Mouse (Mus musculus): ENCODE measurements around the gene Cfap99. TPM values are rescaled to one million over a fixed set of nuclear protein-coding genes. Genes with fewer than 3 reads are reported as not detected.

The Cfap99 gene
- total and polyA plus RNA-seq, 2 experiments = not detected

- Histone ChIP-seq H3K27me3 (ENCODE audit: control insufficient read depth, insufficient read depth, low read length) (no peaks in the 10 kb centered on the region), H3K27ac (replicated peaks; ENCODE audit: insufficient read depth, low read depth, low read length) (peak overlapping the region; percentile 64; the same call in 1 of the 2 replicates), H3K9ac (ENCODE audit: low read depth, low read length) (no peak overlapping the region), H3K79me2 (ENCODE audit: control insufficient read depth, insufficient read depth, low read length) (peaks cover 46% of the 10 kb centered on the region), H3K4me1 (ENCODE audit: control insufficient read depth, insufficient read depth, low read length) (peaks cover 25% of the 10 kb centered on the region), H3K36me3 (ENCODE audit: control insufficient read depth, insufficient read depth, low read length) (no peaks in the 10 kb centered on the region), H3K4me3 (ENCODE audit: insufficient read depth, low read depth, low read length) (no peak overlapping the region)
- peak; percentile 63 for DNase-seq (ENCODE audit: extremely low read depth, low read depth, low spot score)
- TF ChIP-seq CTCF (IDR thresholded peaks at IDR 0.05; ENCODE audit: low read depth, low read length) (no peak), POLR2A (IDR thresholded peaks at IDR 0.05; ENCODE audit: extremely low read depth, insufficient read depth, low read length) (no peak)
These were observed 84.1 kb downstream of the Cfap99 start for GRCm38 (mm10) chr5:34372541-34372940.

Other genes with a start within 250 kb of the Cfap99 start
- gene Poln, start 119.2 kb upstream of the Cfap99 start, total RNA-seq (2014; rRNA removed) = 0.13 TPM in 1 of 2 replicates, not detected in the other
- not detected in 2 replicates for gene Poln, start 119.2 kb upstream of the Cfap99 start, polyA plus RNA-seq (2012; rRNA removed)
- gene Haus3, start 119.1 kb upstream of the Cfap99 start, total RNA-seq (2014; rRNA removed) = 3.9 and 4.0 TPM in 2 replicates
- gene Haus3, start 119.1 kb upstream of the Cfap99 start, polyA plus RNA-seq (2012; rRNA removed) = 0.17 and 0.27 TPM in 2 replicates
- gene Mxd4, start 100.9 kb upstream of the Cfap99 start, total RNA-seq (2014; rRNA removed) = 43.6 and 53.5 TPM in 2 replicates
- gene Mxd4, start 100.9 kb upstream of the Cfap99 start, polyA plus RNA-seq (2012; rRNA removed) = 111 and 125 TPM in 2 replicates
- 0.07 TPM in 1 of 2 replicates, not detected in the other for gene Zfyve28, start 151 bp upstream of the Cfap99 start, total RNA-seq (2014; rRNA removed)
- gene Zfyve28, start 151 bp upstream of the Cfap99 start, polyA plus RNA-seq (2012; rRNA removed) = 0.15 TPM in 1 of 2 replicates, not detected in the other
- gene Rnf4, start 47.7 kb downstream of the Cfap99 start, total RNA-seq (2014; rRNA removed) = 76.7 and 78.3 TPM in 2 replicates
- gene Rnf4, start 47.7 kb downstream of the Cfap99 start, polyA plus RNA-seq (2012; rRNA removed) = 46.2 and 50.6 TPM in 2 replicates
- 10.2 and 12.6 TPM in 2 replicates for gene Fam193a, start 81.3 kb downstream of the Cfap99 start, total RNA-seq (2014; rRNA removed)
- gene Fam193a, start 81.3 kb downstream of the Cfap99 start, polyA plus RNA-seq (2012; rRNA removed) = 16.4 and 22.6 TPM in 2 replicates
- 6.2 and 7.7 TPM in 2 replicates for gene Tnip2, start 225.4 kb downstream of the Cfap99 start, total RNA-seq (2014; rRNA removed)
- gene Tnip2, start 225.4 kb downstream of the Cfap99 start, polyA plus RNA-seq (2012; rRNA removed) = 6.2 and 13.4 TPM in 2 replicates
- gene Sh3bp2, start 237.2 kb downstream of the Cfap99 start, total RNA-seq (2014; rRNA removed) = 9.1 and 11.9 TPM in 2 replicates
- gene Sh3bp2, start 237.2 kb downstream of the Cfap99 start, polyA plus RNA-seq (2012; rRNA removed) = 16.9 and 20.5 TPM in 2 replicates